Mouse (Mus musculus): ENCODE data around the gene Dut.

- TF ChIP-seq USF1 (IDR thresholded peaks at IDR 0.05; ENCODE audit: low read depth, low read length) (no peak), ZNF384 (IDR thresholded peaks at IDR 0.05; ENCODE audit: low read depth, low read length) (no peak), SIN3A (IDR thresholded peaks at IDR 0.05; ENCODE audit: low read length) (no peak), CTCF (IDR thresholded peaks at IDR 0.05 in 2 of 3, conservative IDR thresholded peaks at IDR 0.05 in 1 of 3; ENCODE audit: control insufficient read depth in 1 of 3, insufficient read depth in 1 of 3, low read depth in 2 of 3, low read length in 3 of 3, poor library complexity in 1 of 3, severe bottlenecking in 1 of 3) (no peak), MEF2A (IDR thresholded peaks at IDR 0.05; ENCODE audit: extremely low read depth, insufficient replicate concordance, low read depth, low read length, poor library complexity, severe bottlenecking) (no peak), TCF12 (IDR thresholded peaks at IDR 0.05; ENCODE audit: low read depth, low read length) (no peak), POLR2AphosphoS2 (IDR thresholded peaks at IDR 0.05; ENCODE audit: low read length) (no peak), EP300 (IDR thresholded peaks at IDR 0.05; ENCODE audit: low read depth in 1 of 2, low read length in 2 of 2) (no peak), SMC3 (IDR thresholded peaks at IDR 0.05; ENCODE audit: low read depth, low read length) (no peak), POLR2A (IDR thresholded peaks at IDR 0.05; ENCODE audit: control insufficient read depth in 1 of 2, insufficient read depth in 1 of 2, low read depth in 1 of 2, low read length in 2 of 2, poor library complexity in 1 of 2) (no peak), BHLHE40 (IDR thresholded peaks at IDR 0.05; ENCODE audit: borderline replicate concordance, low read depth, low read length) (no peak)
Observed at GRCm38 (mm10) chr2:125301877-125302624, 55.1 kb downstream of the Dut start.
